Mouse (Mus musculus): Measurements from ENCODE around the gene Rfx3. TPM values are rescaled to one million over a fixed set of nuclear protein-coding genes. Genes with fewer than 3 reads are reported as not detected.

Rfx3 gene
- polyA plus RNA-seq, 1 experiment from 2014 or later, result 6.7 TPM

GRCm38 (mm10) chr19:27905976-27906375, 105.0 kb downstream of the Rfx3 start:
- 0 out of 2 replicates have a peak, but pooled peaks cover 8% of the 10 kb centered on the region for H3K4me1 ChIP-seq (replicated peaks)
- no peak for ATAC-seq (ENCODE audit: insufficient number of reproducible peaks, low FRiP score)
- H3K9ac ChIP-seq, result no peak overlapping the region
- WGBS, result 70% methylated on average over 9 of the region's 9 CpGs
- H3K9me3 ChIP-seq (replicated peaks), result no peaks in the 10 kb centered on the region
- H3K27ac ChIP-seq (ENCODE audit: poor library complexity, severe bottlenecking), result no peak overlapping the region
- no peak overlapping the region for H3K4me2 ChIP-seq
- no peaks in the 10 kb centered on the region for H3K27me3 ChIP-seq (replicated peaks)
- H3K36me3 ChIP-seq, result no peaks in the 10 kb centered on the region
- no peak overlapping the region for H3K4me3 ChIP-seq

- H3K9me3 ChIP-seq (replicated peaks), result no peaks in the 10 kb centered on the region
- 82% methylated on average over 1 of the region's 1 CpGs for WGBS
- ATAC-seq (ENCODE audit: insufficient number of reproducible peaks, low FRiP score), result no peak
Measured at GRCm38 (mm10) chr19:27905172-27905571, 105.8 kb downstream of the Rfx3 start.

GRCm38 (mm10) chr19:27904655-27905054, 106.3 kb downstream of the Rfx3 start:
- no peaks in the 10 kb centered on the region; the same call in 1 of the 2 replicates for H3K36me3 ChIP-seq
- no peaks in the 10 kb centered on the region for H3K27me3 ChIP-seq (replicated peaks)
- no peak overlapping the region for H3K9ac ChIP-seq
- H3K9me3 ChIP-seq (replicated peaks), result no peaks in the 10 kb centered on the region
- no peak overlapping the region for H3K4me2 ChIP-seq
- ATAC-seq (ENCODE audit: insufficient number of reproducible peaks, low FRiP score), result no peak
- 60% methylated on average over 2 of the region's 2 CpGs for WGBS
- H3K4me3 ChIP-seq, result no peak overlapping the region
- H3K4me1 ChIP-seq (replicated peaks), result 0 out of 2 replicates have a peak, but pooled peaks cover 11% of the 10 kb centered on the region
- H3K27ac ChIP-seq (ENCODE audit: poor library complexity, severe bottlenecking), result no peak overlapping the region

More at GRCm38 (mm10) chr19:27905172-27905571, 105.8 kb downstream of the Rfx3 start:
- no peak overlapping the region for H3K9ac ChIP-seq
- H3K27ac ChIP-seq (ENCODE audit: poor library complexity, severe bottlenecking), result no peak overlapping the region
- no peaks in the 10 kb centered on the region; the same call in 1 of the 2 replicates for H3K36me3 ChIP-seq
- no peak overlapping the region for H3K4me3 ChIP-seq
- no peaks in the 10 kb centered on the region for H3K27me3 ChIP-seq (replicated peaks)
- H3K4me1 ChIP-seq (replicated peaks), result 0 out of 2 replicates have a peak, but pooled peaks cover 11% of the 10 kb centered on the region
- H3K4me2 ChIP-seq, result no peak overlapping the region

GRCm38 (mm10) chr19:27904209-27904608, 106.8 kb downstream of the Rfx3 start:
- 49% methylated on average over 4 of the region's 4 CpGs for WGBS
- H3K9ac ChIP-seq, result no peak overlapping the region
- ATAC-seq (ENCODE audit: insufficient number of reproducible peaks, low FRiP score), result no peak
- no peak overlapping the region for H3K4me3 ChIP-seq
- no peaks in the 10 kb centered on the region; the same call in 1 of the 2 replicates for H3K36me3 ChIP-seq
- H3K4me1 ChIP-seq (replicated peaks), result 0 out of 2 replicates have a peak, but pooled peaks cover 11% of the 10 kb centered on the region
- no peaks in the 10 kb centered on the region for H3K27me3 ChIP-seq (replicated peaks)
- H3K4me2 ChIP-seq, result no peak overlapping the region
- no peaks in the 10 kb centered on the region for H3K9me3 ChIP-seq (replicated peaks)
- H3K27ac ChIP-seq (ENCODE audit: poor library complexity, severe bottlenecking), result no peak overlapping the region

DNA sequence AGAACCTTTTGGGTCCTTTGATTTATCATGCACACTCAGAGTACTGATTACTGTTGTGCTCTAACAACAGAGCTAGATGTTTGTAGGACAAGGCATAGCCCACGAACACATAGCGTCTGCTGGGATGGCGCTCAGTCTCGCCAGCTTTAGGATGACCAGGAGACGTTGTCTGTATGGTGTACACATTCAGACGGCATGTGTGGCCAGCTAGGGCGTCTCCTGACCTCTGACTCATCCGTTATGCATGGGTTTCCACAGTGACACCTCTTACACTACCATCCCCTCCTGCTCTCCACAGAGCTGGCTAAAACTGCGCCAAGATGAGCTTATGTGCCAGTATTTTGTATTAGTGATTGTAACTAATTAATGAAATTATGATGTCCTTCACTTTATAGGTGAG, 108.4 kb downstream of the Rfx3 start:
- H3K9me3 ChIP-seq (replicated peaks), result no peaks in the 10 kb centered on the region
- no peak for ATAC-seq (ENCODE audit: insufficient number of reproducible peaks, low FRiP score)
- H3K4me3 ChIP-seq, result no peak overlapping the region
- no peak overlapping the region for H3K27ac ChIP-seq (ENCODE audit: poor library complexity, severe bottlenecking)
- 70% methylated on average over 9 of the region's 9 CpGs for WGBS
- no peak overlapping the region for H3K4me2 ChIP-seq
- H3K9ac ChIP-seq, result no peak overlapping the region
- no peaks in the 10 kb centered on the region for H3K27me3 ChIP-seq (replicated peaks)
- 0 out of 2 replicates have a peak, but pooled peaks cover 11% of the 10 kb centered on the region for H3K4me1 ChIP-seq (replicated peaks)
- H3K36me3 ChIP-seq, result no peaks in the 10 kb centered on the region; the same call in 1 of the 2 replicates

- ATAC-seq (ENCODE audit: insufficient number of reproducible peaks, low FRiP score), result no peak
- no peaks in the 10 kb centered on the region for H3K9me3 ChIP-seq (replicated peaks)
- no peak overlapping the region for H3K4me3 ChIP-seq
- 95% methylated on average over 6 of the region's 6 CpGs for WGBS
- H3K27me3 ChIP-seq (replicated peaks), result no peaks in the 10 kb centered on the region
- H3K4me2 ChIP-seq, result no peak overlapping the region
- H3K9ac ChIP-seq, result no peak overlapping the region
- H3K27ac ChIP-seq (ENCODE audit: poor library complexity, severe bottlenecking), result no peak overlapping the region
- H3K36me3 ChIP-seq, result no peaks in the 10 kb centered on the region; the same call in 1 of the 2 replicates
- 0 out of 2 replicates have a peak, but pooled peaks cover 11% of the 10 kb centered on the region for H3K4me1 ChIP-seq (replicated peaks)
Measured at GRCm38 (mm10) chr19:27901693-27902092, 109.3 kb downstream of the Rfx3 start.

- Histone ChIP-seq H3K9ac (no peak overlapping the region), H3K27ac (ENCODE audit: poor library complexity, severe bottlenecking) (no peak overlapping the region), H3K4me1 (replicated peaks) (no peaks in the 10 kb centered on the region), H3K9me3 (replicated peaks) (no peaks in the 10 kb centered on the region), H3K36me3 (peaks cover 2% of the 10 kb centered on the region; the same call in 1 of the 2 replicates), H3K27me3 (replicated peaks) (no peaks in the 10 kb centered on the region), H3K4me3 (no peak overlapping the region), H3K4me2 (no peak overlapping the region)
- 90% methylated on average over 3 of the region's 3 CpGs for WGBS
- ATAC-seq (ENCODE audit: insufficient number of reproducible peaks, low FRiP score), result no peak
Measured at GRCm38 (mm10) chr19:27884520-27884919, 126.4 kb downstream of the Rfx3 start.

- H3K27me3 ChIP-seq (replicated peaks), result no peaks in the 10 kb centered on the region
- no peaks in the 10 kb centered on the region for H3K4me1 ChIP-seq (replicated peaks)
- ATAC-seq (ENCODE audit: insufficient number of reproducible peaks, low FRiP score), result no peak
- WGBS, result 82% methylated on average over 2 of the region's 2 CpGs
- no peaks in the 10 kb centered on the region for H3K36me3 ChIP-seq
- no peak overlapping the region for H3K4me3 ChIP-seq
- H3K4me2 ChIP-seq, result no peak overlapping the region
- no peak overlapping the region for H3K27ac ChIP-seq (ENCODE audit: poor library complexity, severe bottlenecking)
- H3K9me3 ChIP-seq (replicated peaks), result no peaks in the 10 kb centered on the region
- H3K9ac ChIP-seq, result no peak overlapping the region
Measured at GRCm38 (mm10) chr19:27877429-27877828, 133.5 kb downstream of the Rfx3 start.

DNA sequence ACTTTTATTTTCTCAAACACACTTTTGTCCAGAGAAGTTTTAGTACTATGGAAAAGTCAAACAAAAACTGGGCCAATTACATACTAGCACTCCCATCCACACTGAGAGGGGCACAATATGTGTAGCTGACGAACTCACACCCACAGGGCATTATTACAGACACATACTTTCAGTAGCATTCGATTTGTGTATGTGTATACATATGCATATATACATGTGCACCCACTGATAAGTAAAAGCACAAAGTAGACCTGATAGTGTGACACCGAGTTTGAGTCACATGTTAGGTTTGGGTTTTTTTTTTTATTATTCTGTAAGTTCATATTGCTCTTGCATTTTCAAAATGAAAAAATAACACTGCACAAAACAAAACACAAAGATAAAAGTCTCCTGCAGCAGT, 140.2 kb downstream of the Rfx3 start:
- ATAC-seq (ENCODE audit: insufficient number of reproducible peaks, low FRiP score), result no peak
- WGBS, result 83% methylated on average over 3 of the region's 3 CpGs
- no peaks in the 10 kb centered on the region for H3K27me3 ChIP-seq (replicated peaks)
- no peak overlapping the region for H3K4me3 ChIP-seq
- no peaks in the 10 kb centered on the region for H3K4me1 ChIP-seq (replicated peaks)
- no peak overlapping the region for H3K9ac ChIP-seq
- H3K9me3 ChIP-seq (replicated peaks), result no peaks in the 10 kb centered on the region
- no peak overlapping the region for H3K4me2 ChIP-seq
- H3K27ac ChIP-seq (ENCODE audit: poor library complexity, severe bottlenecking), result no peak overlapping the region
- H3K36me3 ChIP-seq, result 0 out of 2 replicates have a peak, but pooled peaks cover 6% of the 10 kb centered on the region

DNA sequence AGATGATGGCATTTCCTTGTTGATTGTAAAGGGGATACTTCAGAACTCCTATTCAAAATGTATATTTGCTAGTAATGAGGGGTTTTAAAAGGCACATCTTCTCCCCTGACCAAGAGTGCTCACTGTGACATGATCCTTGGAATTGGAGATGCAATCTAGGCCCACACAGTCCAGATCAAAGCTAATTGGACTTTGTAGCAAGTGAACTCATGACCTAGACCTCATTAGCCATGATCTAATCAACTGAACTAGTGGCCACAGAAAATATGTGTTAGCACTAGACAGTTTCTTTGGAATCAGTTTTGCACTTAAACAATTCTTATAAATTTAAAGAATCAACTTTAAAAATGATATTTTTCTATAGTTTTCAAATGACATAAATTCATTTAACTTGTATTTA, 151.3 kb downstream of the Rfx3 start:
- H3K4me3 ChIP-seq, result no peak overlapping the region
- H3K27ac ChIP-seq (ENCODE audit: poor library complexity, severe bottlenecking), result no peak overlapping the region
- H3K27me3 ChIP-seq (replicated peaks), result no peaks in the 10 kb centered on the region
- no peaks in the 10 kb centered on the region for H3K4me1 ChIP-seq (replicated peaks)
- no peaks in the 10 kb centered on the region for H3K36me3 ChIP-seq
- no peak overlapping the region for H3K9ac ChIP-seq
- H3K9me3 ChIP-seq (replicated peaks), result no peaks in the 10 kb centered on the region
- H3K4me2 ChIP-seq, result no peak overlapping the region
- ATAC-seq (ENCODE audit: insufficient number of reproducible peaks, low FRiP score), result no peak

- Histone ChIP-seq H3K36me3 (no peaks in the 10 kb centered on the region), H3K27ac (ENCODE audit: poor library complexity, severe bottlenecking) (no peak overlapping the region), H3K4me3 (no peak overlapping the region), H3K27me3 (replicated peaks) (no peaks in the 10 kb centered on the region), H3K9ac (no peak overlapping the region), H3K4me1 (replicated peaks) (no peaks in the 10 kb centered on the region), H3K9me3 (replicated peaks) (no peaks in the 10 kb centered on the region), H3K4me2 (no peak overlapping the region)
- 74% methylated on average over 1 of the region's 1 CpGs for WGBS
- ATAC-seq (ENCODE audit: insufficient number of reproducible peaks, low FRiP score), result no peak
Measured at GRCm38 (mm10) chr19:27848946-27849345, 162.0 kb downstream of the Rfx3 start.

DNA sequence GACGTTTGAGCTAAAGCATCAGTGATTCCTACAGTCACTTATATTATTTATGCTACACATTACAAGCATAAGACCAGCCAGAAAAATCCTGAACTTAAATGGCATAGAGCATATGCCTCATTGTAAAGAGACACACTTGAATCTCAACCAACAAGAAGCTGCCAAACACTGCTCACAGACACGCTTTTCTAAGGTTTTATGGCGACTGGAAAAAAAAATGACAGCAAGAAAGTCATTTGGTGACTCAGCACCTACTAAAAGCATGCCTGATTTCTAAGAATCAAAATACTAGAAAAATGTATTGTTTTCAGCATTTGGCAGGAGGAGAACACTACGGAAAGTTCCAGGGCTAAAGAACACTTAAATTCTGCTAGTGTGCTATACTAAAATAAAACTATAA, 163.9 kb downstream of the Rfx3 start:
- no peaks in the 10 kb centered on the region for H3K36me3 ChIP-seq
- H3K9ac ChIP-seq, result no peak overlapping the region
- no peaks in the 10 kb centered on the region for H3K9me3 ChIP-seq (replicated peaks)
- no peak overlapping the region for H3K4me2 ChIP-seq
- no peaks in the 10 kb centered on the region for H3K27me3 ChIP-seq (replicated peaks)
- no peak for ATAC-seq (ENCODE audit: insufficient number of reproducible peaks, low FRiP score)
- H3K27ac ChIP-seq (ENCODE audit: poor library complexity, severe bottlenecking), result no peak overlapping the region
- no peaks in the 10 kb centered on the region for H3K4me1 ChIP-seq (replicated peaks)
- no peak overlapping the region for H3K4me3 ChIP-seq
- WGBS, result 91% methylated on average over 4 of the region's 4 CpGs

Data from heart, embryonic 12.5 days (tissue).